Mouse (Mus musculus) bone marrow macrophage, adult 2 months (primary cell): ENCODE results near the gene Ccdc188. TPM values are rescaled to one million over a fixed set of nuclear protein-coding genes. Genes with fewer than 3 reads are reported as not detected.

Experiments used
- H3K27ac ChIP-seq: 2 replicates; pipeline ENCODE4 v1.5.1; 2012; ENCODE audit warnings: low read depth, low read length; ENCODE audit not compliant: insufficient read depth
- H3K4me1 ChIP-seq: 2 replicates; pipeline ENCODE4 v1.6.1; 2012; ENCODE audit warnings: low read length; ENCODE audit not compliant: control insufficient read depth, insufficient read depth
- H3K4me3 ChIP-seq: 2 replicates; pipeline ENCODE4 v1.5.1; 2012; ENCODE audit warnings: mild to moderate bottlenecking, low read length, moderate library complexity; ENCODE audit not compliant: insufficient read depth
- CTCF ChIP-seq: IDR thresholded peaks from 2 replicates; pipeline ENCODE4 v1.5.1; 2012; ENCODE audit warnings: low read depth, mild to moderate bottlenecking, low read length, moderate library complexity
- POLR2A ChIP-seq: IDR thresholded peaks from 2 replicates; pipeline ENCODE4 v1.6.1; 2012; ENCODE audit warnings: mild to moderate bottlenecking, low read depth, low read length, borderline replicate concordance
- polyA plus RNA-seq: library from polyadenylated mRNA; stranded (reverse); fragments of >200 nt; gene quantifications from 2 replicates; pipeline ENCODE4 v1.2.4, GENCODE M21; 2012; ENCODE audit not compliant: missing spikeins, insufficient read depth, insufficient read length

The Ccdc188 gene
- polyA plus RNA-seq, 1 experiment = not detected

DNA sequence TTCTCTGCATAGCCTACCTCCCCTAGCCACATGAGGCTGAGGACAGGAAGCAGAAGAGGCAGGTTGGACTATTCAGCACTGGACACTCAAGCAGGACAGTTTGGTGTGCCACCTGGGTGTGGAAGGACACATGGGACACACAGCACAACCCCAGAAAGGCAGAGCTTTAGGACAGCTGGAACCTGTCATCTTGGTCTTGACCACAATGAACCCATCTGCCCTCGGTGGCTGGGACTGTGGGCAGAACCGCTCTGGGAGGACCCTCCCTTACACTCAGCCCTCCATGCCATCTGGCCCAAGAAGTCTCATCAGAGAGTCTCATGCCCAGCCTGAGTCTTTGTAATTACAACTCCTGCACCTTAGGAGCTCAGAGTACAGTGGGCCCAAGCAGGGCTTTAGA lies 17.6 kb upstream of the Ccdc188 start:
- Histone ChIP-seq H3K4me3 (no peak overlapping the region), H3K27ac (no peak overlapping the region), H3K4me1 (peaks cover 4% of the 10 kb centered on the region)
- TF ChIP-seq POLR2A (no peak), CTCF (no peak)

DNA sequence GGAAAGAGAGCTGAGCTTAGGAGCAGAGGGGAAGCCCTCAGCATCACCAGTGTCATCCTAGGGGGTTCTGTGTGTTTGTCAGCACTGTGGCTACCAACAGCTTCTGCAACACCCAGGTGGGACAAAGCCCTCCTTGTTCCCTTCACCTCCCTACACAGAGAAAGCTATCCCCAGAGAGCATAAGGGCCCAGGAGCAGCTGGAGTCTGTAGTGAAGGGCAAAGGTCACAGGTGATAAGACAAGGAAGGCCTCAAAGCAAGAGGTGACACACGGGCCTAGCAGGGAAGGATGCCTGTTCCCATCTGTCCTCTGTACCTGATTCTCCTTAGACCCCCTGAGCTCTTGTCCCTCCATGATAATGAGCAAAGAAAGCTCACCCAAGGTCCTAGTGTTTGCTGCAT lies 16.1 kb upstream of the Ccdc188 start:
- Histone ChIP-seq H3K4me3 (no peak overlapping the region), H3K27ac (no peak overlapping the region)
- TF ChIP-seq CTCF = no peak
- TF ChIP-seq POLR2A = no peak

DNA sequence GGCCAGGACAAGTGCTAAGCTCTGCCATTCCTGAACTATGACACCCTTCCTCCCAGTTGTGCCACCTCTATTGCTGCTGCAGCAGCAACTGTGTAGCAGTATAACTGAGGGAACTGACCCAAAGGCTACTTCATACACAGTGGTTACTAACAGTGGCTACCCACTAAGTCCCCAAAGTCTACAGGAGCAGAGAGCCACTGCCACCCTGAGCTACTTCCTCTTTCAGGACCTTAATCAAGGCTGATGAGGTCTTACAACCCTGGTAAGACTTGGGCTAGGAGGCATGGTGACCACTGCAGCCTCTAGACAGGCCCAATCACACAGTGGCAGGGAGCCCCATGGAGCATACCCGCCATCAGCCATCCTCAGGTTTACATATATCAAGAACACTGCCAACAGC lies 15.6 kb upstream of the Ccdc188 start:
- TF ChIP-seq POLR2A = no peak
- H3K4me1 ChIP-seq = no peaks in the 10 kb centered on the region
- H3K4me3 ChIP-seq = no peak overlapping the region
- no peak overlapping the region for H3K27ac ChIP-seq

More for the DNA sequence above, 16.1 kb upstream of the Ccdc188 start:
- H3K4me1 ChIP-seq = no peaks in the 10 kb centered on the region

DNA sequence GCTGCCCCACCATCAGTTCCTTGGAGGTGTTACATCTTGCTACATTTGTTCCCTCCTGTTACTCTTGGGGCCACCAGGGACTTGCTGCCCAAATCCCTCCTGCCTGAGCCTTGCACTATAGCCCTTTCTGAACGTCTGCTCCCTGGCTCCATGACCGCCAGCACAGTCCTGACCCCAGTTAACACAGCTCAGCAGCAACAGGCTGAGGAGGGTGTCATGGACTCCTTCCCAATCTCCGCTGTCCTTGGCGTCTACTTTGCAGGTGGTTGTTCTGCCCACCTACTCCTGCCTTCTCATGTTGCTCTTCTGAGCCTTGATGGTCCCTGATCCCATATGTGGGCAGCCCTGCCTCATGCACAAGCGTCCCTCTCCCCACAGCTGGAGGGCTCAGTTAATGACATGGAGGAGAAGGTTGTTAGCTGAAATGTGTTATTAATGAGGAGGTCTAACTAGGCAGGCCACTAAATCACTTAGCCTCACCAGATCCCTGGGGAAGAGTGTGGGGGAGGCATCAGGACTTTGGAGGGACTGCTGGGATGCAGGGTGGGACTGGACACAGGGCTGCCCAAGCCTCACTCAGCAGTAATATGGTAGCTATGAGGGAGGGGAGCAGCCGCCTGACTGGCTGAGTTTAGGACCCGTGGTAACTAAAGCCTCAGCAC lies 14.1 kb upstream of the Ccdc188 start:
- Histone ChIP-seq H3K27ac (no peak overlapping the region), H3K4me1 (no peaks in the 10 kb centered on the region), H3K4me3 (no peak overlapping the region)
- TF ChIP-seq POLR2A (no peak), CTCF (no peak)

DNA sequence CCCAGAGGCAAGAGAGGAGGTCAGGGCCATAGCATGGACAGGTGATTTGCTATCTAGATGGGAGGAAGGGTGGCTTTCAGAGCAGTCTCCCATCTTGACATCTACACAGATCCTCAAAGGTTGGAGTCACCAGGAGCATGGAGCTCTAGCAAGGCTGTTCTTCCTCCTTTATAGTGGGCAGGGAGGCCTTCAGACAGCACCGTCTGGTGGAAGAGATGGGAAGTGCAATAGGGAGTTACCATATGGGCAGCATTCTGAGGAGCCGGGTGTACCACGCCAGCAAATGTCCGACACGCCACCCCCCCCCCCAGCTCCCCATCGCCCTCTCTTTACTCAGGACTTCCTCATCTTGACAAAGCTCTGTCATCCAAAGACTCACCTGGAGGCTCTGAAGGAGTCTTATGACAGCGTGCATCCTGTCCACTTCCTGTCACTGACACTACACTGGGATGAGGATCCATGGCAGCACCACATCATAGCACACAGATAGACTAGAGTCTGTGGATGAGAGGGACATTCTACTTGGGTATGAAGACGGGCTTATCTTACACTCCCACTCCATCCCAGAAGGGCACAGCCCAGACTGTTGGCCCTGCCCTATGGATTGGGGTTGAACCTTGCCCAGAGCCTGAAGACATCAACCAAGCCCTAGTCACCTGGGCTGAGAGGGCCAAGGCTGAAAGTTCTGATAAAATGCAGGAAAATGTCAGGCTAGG lies 6.8 kb upstream of the Ccdc188 start:
- H3K4me1 ChIP-seq = no peaks in the 10 kb centered on the region
- TF ChIP-seq POLR2A = no peak
- TF ChIP-seq CTCF = peak; percentile 74
- no peak overlapping the region for H3K27ac ChIP-seq
- no peak overlapping the region for H3K4me3 ChIP-seq

DNA sequence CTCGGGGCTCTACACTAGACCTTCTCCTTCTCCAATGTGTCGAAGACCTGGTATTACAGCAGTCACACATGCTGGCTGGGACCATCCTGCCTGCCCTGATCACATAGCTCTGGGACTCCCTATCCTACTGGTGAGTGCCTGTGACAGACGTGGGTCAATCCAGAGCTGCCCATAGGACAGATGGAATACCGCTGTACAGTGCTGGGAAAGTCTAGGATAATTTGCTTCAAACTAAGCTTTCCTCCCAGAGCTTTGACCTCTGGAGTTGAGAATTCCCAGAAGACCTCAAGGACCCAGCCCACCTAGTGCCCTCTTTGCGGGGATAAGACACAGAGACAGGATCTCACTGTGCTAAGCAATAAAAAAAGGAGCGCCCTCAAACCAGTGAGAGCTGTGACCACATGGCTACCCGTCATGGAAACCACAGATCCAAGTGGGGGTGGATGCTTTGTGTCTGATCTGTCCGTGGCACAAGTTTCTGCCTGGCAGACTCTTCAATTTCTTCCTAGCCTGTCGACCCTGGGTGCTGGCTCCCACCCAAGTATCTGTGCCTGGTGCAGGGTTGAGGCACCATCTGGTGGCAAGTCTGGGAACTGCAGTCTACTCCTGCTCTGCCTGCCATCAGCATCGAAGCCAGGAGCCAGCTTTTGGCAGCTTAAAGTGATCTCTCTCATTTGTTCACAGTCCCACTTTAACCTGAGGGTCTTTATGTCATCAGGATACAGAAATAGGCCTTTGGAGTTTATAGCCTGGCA lies 6.1 kb upstream of the Ccdc188 start:
- no peaks in the 10 kb centered on the region for H3K4me1 ChIP-seq
- no peak overlapping the region for H3K27ac ChIP-seq
- TF ChIP-seq POLR2A (no peak), CTCF (peak; percentile 98)
- H3K4me3 ChIP-seq = no peak overlapping the region

DNA sequence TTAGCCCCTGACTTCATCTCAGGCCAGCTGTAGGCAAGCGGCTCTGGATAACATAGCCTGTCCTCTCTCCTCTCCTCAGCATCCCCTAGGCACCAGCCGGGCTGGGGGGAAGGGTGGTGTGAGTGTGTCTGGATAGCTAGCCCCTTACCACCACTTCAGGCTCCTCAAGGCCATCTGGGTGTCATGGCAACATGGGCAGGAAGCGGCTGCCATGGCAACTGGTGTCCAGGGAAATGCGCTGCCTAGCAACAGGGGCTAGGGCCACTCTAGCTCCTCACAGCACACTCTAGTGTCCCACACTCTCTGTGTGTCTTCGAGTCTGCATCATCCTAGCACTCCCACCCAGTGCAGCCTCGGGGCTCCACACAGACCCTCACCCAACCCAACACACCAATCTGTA lies 4.0 kb upstream of the Ccdc188 start:
- Histone ChIP-seq H3K4me1 (no peaks in the 10 kb centered on the region), H3K4me3 (no peak overlapping the region), H3K27ac (no peak overlapping the region)
- TF ChIP-seq POLR2A (no peak), CTCF (no peak)

DNA sequence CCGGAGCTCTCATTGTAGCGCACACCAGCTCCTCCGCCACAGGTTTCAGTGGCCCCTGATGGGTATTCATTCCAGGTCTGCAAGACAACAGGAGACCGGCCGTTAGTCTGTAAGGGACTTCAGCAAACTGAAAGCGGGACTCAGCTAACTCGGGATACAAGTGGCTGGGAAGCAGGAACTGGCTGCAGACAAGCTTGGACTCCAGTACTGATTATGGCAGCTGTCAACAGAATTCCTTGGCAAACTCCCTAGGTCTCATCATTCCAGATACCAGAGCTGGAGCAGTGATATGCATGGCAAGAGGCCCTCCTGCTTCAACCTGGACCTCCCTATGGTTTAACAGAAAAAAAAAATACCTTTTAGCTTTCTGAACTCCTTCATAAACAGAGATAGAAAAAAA lies 2.8 kb upstream of the Ccdc188 start:
- no peak for TF ChIP-seq POLR2A
- no peak for TF ChIP-seq CTCF
- H3K27ac ChIP-seq = no peak overlapping the region
- H3K4me1 ChIP-seq = peaks cover 2% of the 10 kb centered on the region
- H3K4me3 ChIP-seq = no peak overlapping the region

DNA sequence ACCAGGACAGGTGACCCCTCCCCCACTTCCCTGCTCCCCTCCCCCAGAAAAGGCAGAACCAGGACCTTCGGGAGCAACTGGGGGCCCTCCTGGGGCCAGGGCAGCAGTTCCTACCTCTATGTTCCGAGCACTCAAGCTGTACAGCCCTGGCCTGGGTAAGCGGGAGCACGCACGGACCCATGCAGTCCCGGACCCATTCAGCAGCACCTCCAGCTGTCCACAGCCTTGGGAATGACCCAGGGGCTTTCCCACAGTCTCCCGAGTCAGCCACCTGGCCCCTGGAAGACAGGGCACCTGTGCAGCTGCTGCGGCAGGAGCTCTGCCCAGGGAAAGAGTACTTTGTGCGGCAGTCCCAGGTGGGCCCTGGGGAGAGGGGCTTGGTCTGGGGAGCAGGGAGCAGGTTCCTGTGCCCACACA lies 909 bp downstream of the Ccdc188 start:
- no peak overlapping the region for H3K4me3 ChIP-seq
- TF ChIP-seq CTCF = no peak
- no peak for TF ChIP-seq POLR2A

DNA sequence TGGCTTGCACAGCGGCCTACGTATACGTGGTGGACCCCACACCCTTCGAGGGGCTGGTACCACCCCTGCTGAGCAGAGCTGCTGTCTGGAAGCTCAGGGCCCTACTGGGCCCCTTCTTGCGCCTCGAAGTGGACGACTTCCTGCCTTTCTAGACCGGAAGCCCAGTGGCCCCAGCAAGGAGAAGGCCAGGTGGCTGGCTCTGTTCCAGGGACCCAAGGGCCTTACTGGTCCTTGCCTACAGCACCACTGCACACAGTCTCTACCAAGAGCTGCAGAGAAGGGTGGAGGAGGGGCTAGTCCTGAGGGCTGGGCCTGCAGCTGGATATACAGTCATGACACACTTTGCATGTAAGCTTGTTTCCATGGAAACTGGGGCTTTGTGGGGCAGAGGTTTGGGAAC lies 2.3 kb downstream of the Ccdc188 start:
- no peak overlapping the region for H3K4me3 ChIP-seq
- H3K27ac ChIP-seq = no peak overlapping the region
- H3K4me1 ChIP-seq = peaks cover 15% of the 10 kb centered on the region
- TF ChIP-seq POLR2A = no peak
- TF ChIP-seq CTCF = no peak

More for the DNA sequence above, 909 bp downstream of the Ccdc188 start:
- no peak overlapping the region for H3K27ac ChIP-seq
- H3K4me1 ChIP-seq = peaks cover 15% of the 10 kb centered on the region
